Comparison of ENCODE assay signal across 9 mouse cellular contexts in the genomic region with DNA sequence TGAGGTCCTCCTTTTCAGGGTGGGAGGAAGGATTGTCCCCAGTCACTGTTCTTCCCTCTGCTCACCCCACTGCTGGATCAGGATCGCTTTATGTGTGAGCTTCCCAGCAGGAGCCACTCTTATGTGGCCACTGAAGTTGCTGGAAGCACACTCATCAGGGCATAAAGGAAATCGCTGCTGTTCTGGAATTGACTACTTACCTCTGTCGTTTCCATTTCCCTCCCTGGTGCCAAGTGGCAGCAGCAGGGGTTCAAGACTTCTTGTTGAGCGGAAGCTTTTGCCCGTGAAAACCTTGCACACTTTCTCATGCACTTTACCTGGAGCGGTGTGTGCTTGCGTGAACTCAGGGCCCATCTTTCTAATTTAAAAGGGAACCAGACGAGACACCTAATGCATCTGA. TPM values are rescaled to one million over a fixed set of nuclear protein-coding genes. Genes with fewer than 3 reads are reported as not detected.
DNase-seq lines count a peak whose midpoint lies in the region; ATAC-seq and TF ChIP-seq lines count a peak whose summit lies in the region.
"Had no signal": no experiment of that assay in that cellular context is flagged by ENCODE, and none has a peak within 500 bp of the region (broad histone marks: within the 10 kb centered on the region; RNA-seq: fewer than 3 reads in every experiment).

No protein-coding gene starts in this region.

- 46% methylated on average over 8 of the region's 8 CpGs for WGBS in forebrain, embryonic 10.5 days
- 50% methylated on average over 8 of the region's 8 CpGs for WGBS in forebrain, embryonic 11.5 days
- WGBS in lung, embryonic 15.5 days = 40% methylated on average over 8 of the region's 8 CpGs
- WGBS in lung, adult 2 months = 39% methylated on average over 8 of the region's 8 CpGs
- WGBS in hindbrain, embryonic 15.5 days = 41% methylated on average over 8 of the region's 8 CpGs
- WGBS in neural tube, embryonic 14.5 days = 41% methylated on average over 8 of the region's 8 CpGs

- peak overlapping the region; percentile 82; the same call in 1 of the 2 replicates for H3K4me3 ChIP-seq in forebrain, embryonic 10.5 days
- no peak overlapping the region for H3K4me3 ChIP-seq in forebrain, embryonic 11.5 days (ENCODE audit: low read depth, low read length)
- no peak overlapping the region; the same call in 1 of the 2 replicates for H3K4me3 ChIP-seq in lung, embryonic 15.5 days
- no peak overlapping the region for H3K4me3 ChIP-seq in lung, adult 2 months (replicated peaks; ENCODE audit: extremely low read depth, low read depth, low read length)
- H3K4me3 ChIP-seq in hindbrain, embryonic 15.5 days = peak overlapping the region; percentile 62
- H3K4me3 ChIP-seq in neural tube, embryonic 14.5 days (ENCODE audit: low read depth, low read length) = peak overlapping the region; percentile 71; the same call in 1 of the 2 replicates

- H3K27me3 ChIP-seq in forebrain, embryonic 10.5 days (ENCODE audit: poor library complexity, severe bottlenecking) = peaks cover 22% of the 10 kb centered on the region
- no peaks in the 10 kb centered on the region for H3K27me3 ChIP-seq in forebrain, embryonic 11.5 days (ENCODE audit: control insufficient read depth, insufficient read depth, low read length)
- peaks cover 26% of the 10 kb centered on the region for H3K27me3 ChIP-seq in lung, embryonic 15.5 days
- no peaks in the 10 kb centered on the region for H3K27me3 ChIP-seq in hindbrain, embryonic 15.5 days
- H3K27me3 ChIP-seq in neural tube, embryonic 14.5 days (ENCODE audit: control insufficient read depth, insufficient read depth, low read length) = no peaks in the 10 kb centered on the region

- H3K9me3 ChIP-seq in forebrain, embryonic 10.5 days = no peaks in the 10 kb centered on the region
- H3K9me3 ChIP-seq in forebrain, embryonic 11.5 days (ENCODE audit: control insufficient read depth, low read length) = no peaks in the 10 kb centered on the region
- H3K9me3 ChIP-seq in lung, embryonic 15.5 days = no peaks in the 10 kb centered on the region
- no peaks in the 10 kb centered on the region for H3K9me3 ChIP-seq in hindbrain, embryonic 15.5 days
- H3K9me3 ChIP-seq in neural tube, embryonic 14.5 days (ENCODE audit: control insufficient read depth, low read length) = no peaks in the 10 kb centered on the region

- no peak for TF ChIP-seq POLR2A in lung, adult 2 months (IDR thresholded peaks at IDR 0.05; ENCODE audit: borderline replicate concordance, extremely low read depth, low read depth, low read length)

- no peak for ATAC-seq in forebrain, embryonic 11.5 days (replicated peaks; ENCODE audit: low FRiP score)
- no peak for ATAC-seq in lung, embryonic 15.5 days (ENCODE audit: borderline replicate concordance, extremely low read depth, low FRiP score, low TSS enrichment)
- no peak for ATAC-seq in hindbrain, embryonic 15.5 days (ENCODE audit: low FRiP score, low read depth)
- no peak for ATAC-seq in neural tube, embryonic 14.5 days (ENCODE audit: low read depth)

- H3K4me1 ChIP-seq in forebrain, embryonic 10.5 days = peaks cover 21% of the 10 kb centered on the region
- no peaks in the 10 kb centered on the region for H3K4me1 ChIP-seq in forebrain, embryonic 11.5 days (replicated peaks; ENCODE audit: control insufficient read depth, insufficient read depth, low read length)
- H3K4me1 ChIP-seq in lung, embryonic 15.5 days = 0 out of 2 replicates have a peak, but pooled peaks cover 4% of the 10 kb centered on the region
- no peaks in the 10 kb centered on the region for H3K4me1 ChIP-seq in lung, adult 2 months (ENCODE audit: control insufficient read depth, insufficient read depth, low read length)
- peaks cover 19% of the 10 kb centered on the region for H3K4me1 ChIP-seq in hindbrain, embryonic 15.5 days (replicated peaks)
- H3K4me1 ChIP-seq in neural tube, embryonic 14.5 days (ENCODE audit: control insufficient read depth, insufficient read depth, low read length) = peaks cover 8% of the 10 kb centered on the region; the same call in 1 of the 2 replicates

- no peak overlapping the region for H3K9ac ChIP-seq in forebrain, embryonic 11.5 days (ENCODE audit: low read length)
- H3K9ac ChIP-seq in lung, embryonic 15.5 days = no peak overlapping the region
- 0 out of 2 replicates have a peak overlapping the region, but pooled peaks have one; percentile 81 for H3K9ac ChIP-seq in hindbrain, embryonic 15.5 days
- no peak overlapping the region for H3K9ac ChIP-seq in neural tube, embryonic 14.5 days (replicated peaks; ENCODE audit: low read depth, low read length)

- H3K36me3 ChIP-seq in forebrain, embryonic 10.5 days (replicated peaks) = no peaks in the 10 kb centered on the region
- H3K36me3 ChIP-seq in forebrain, embryonic 11.5 days (ENCODE audit: control insufficient read depth, insufficient read depth, low read length) = no peaks in the 10 kb centered on the region
- no peaks in the 10 kb centered on the region for H3K36me3 ChIP-seq in lung, embryonic 15.5 days
- H3K36me3 ChIP-seq in hindbrain, embryonic 15.5 days = no peaks in the 10 kb centered on the region
- no peaks in the 10 kb centered on the region for H3K36me3 ChIP-seq in neural tube, embryonic 14.5 days (ENCODE audit: control insufficient read depth, insufficient read depth, low read length)

- no peak overlapping the region for H3K27ac ChIP-seq in forebrain, embryonic 10.5 days
- no peak overlapping the region for H3K27ac ChIP-seq in forebrain, embryonic 11.5 days (ENCODE audit: low read depth, low read length)
- no peak overlapping the region for H3K27ac ChIP-seq in lung, embryonic 15.5 days
- 0 out of 2 replicates have a peak overlapping the region, but pooled peaks have one; percentile 86 for H3K27ac ChIP-seq in hindbrain, embryonic 15.5 days (replicated peaks)
- H3K27ac ChIP-seq in neural tube, embryonic 14.5 days (ENCODE audit: low read depth, low read length) = peak overlapping the region; percentile 89; the same call in 1 of the 2 replicates

- TF ChIP-seq CTCF in lung, adult 2 months (IDR thresholded peaks at IDR 0.05; ENCODE audit: insufficient read depth, low read length) = no peak

- no peak overlapping the region; the same call in 1 of the 2 replicates for H3K4me2 ChIP-seq in forebrain, embryonic 11.5 days (ENCODE audit: low read depth, low read length, severe bottlenecking)
- peak overlapping the region; percentile 89 for H3K4me2 ChIP-seq in lung, embryonic 15.5 days
- H3K4me2 ChIP-seq in hindbrain, embryonic 15.5 days = peak overlapping the region; percentile 71
- peak overlapping the region; percentile 58; the same call in 1 of the 2 replicates for H3K4me2 ChIP-seq in neural tube, embryonic 14.5 days (ENCODE audit: low read depth, low read length)

- no peak for DNase-seq in forebrain, embryonic 10.5 days (ENCODE audit: extremely low spot score, low spot score)
- no peak for DNase-seq in forebrain, embryonic 11.5 days (ENCODE audit: low spot score)
- no peak for DNase-seq in lung, adult 2 months
- no peak for DNase-seq in layer of hippocampus, postnatal 14 days (ENCODE audit: low spot score in 2 of 2)
- DNase-seq in embryo, embryonic 10.5 days (ENCODE audit: low spot score) = no peak
- DNase-seq: B cell, adult 2 months had no signal

RNA-seq across cellular contexts. Expression of a gene that starts 0.7 kb away (rescaled TPM):
- polyA plus RNA-seq in forebrain, embryonic 10.5 days (2016; fragmentation: Nextera tagmentation; extraction: Ambion mirVana) = 7.8 and 9.1 TPM in 2 replicates
- 12.4 and 12.7 TPM in 2 replicates for polyA plus RNA-seq in forebrain, embryonic 11.5 days (2014; fragmentation: Nextera tagmentation; extraction: Ambion mirVana)
- 1.4 and 2.3 TPM in 2 replicates for polyA plus RNA-seq in lung, embryonic 15.5 days (2015; fragmentation: Nextera tagmentation; extraction: Ambion mirVana)
- 1.00 and 1.3 TPM in 2 replicates for polyA plus RNA-seq in lung, adult 2 months (2012; rRNA removed)
- polyA plus RNA-seq in hindbrain, embryonic 15.5 days (2015; fragmentation: Nextera tagmentation; extraction: Ambion mirVana) = 76.4 and 79.4 TPM in 2 replicates
- 61.7 and 117 TPM in 2 replicates for polyA plus RNA-seq in neural tube, embryonic 14.5 days (2014; fragmentation: Nextera tagmentation; extraction: Ambion mirVana)
- total RNA-seq in layer of hippocampus, postnatal 14 days (2021) = 100 to 1,000 TPM; 252 to 266 TPM

Comparison
In these comparisons a context has a peak if more than half of its experiments do, and no peak if none do; other contexts are left out.
1. H3K4me3 ChIP-seq: peak in forebrain, embryonic 10.5 days (single experiment), hindbrain, embryonic 15.5 days (single experiment) and neural tube, embryonic 14.5 days (single experiment); none in forebrain, embryonic 11.5 days (single experiment), lung, embryonic 15.5 days (single experiment) and lung, adult 2 months (single experiment).
2. H3K27ac ChIP-seq: peak in hindbrain, embryonic 15.5 days (single experiment) and neural tube, embryonic 14.5 days (single experiment); none in forebrain, embryonic 10.5 days (single experiment), forebrain, embryonic 11.5 days (single experiment) and lung, embryonic 15.5 days (single experiment).